Mouse (Mus musculus) limb, embryonic 10.5 days (tissue): ENCODE measurements around the gene Tfpt. TPM values are rescaled to one million over a fixed set of nuclear protein-coding genes. Genes with fewer than 3 reads are reported as not detected.
A peak's percentile ranks its signal among the peaks of the same experiment; 100 is the strongest.

Experiments used
- DNase-seq: peaks from one replicate; pipeline ENCODE4 v3.0.0-alpha.2; 2017; ENCODE audit warnings: low spot score
- H3K27ac ChIP-seq: fragments of 300-500 bp; sonication (generic); 2 replicates; pipeline ENCODE4 v1.5.1; 2016; ENCODE audit warnings: mild to moderate bottlenecking
- H3K27me3 ChIP-seq: fragments of 300-500 bp; sonication (generic); 2 replicates; pipeline ENCODE4 v1.6.1; 2016; ENCODE audit warnings: low read depth, mild to moderate bottlenecking; ENCODE audit not compliant: poor library complexity, severe bottlenecking
- H3K36me3 ChIP-seq: fragments of 300-500 bp; sonication (generic); 2 replicates; pipeline ENCODE4 v1.6.1; 2016; ENCODE audit warnings: mild to moderate bottlenecking, moderate library complexity
- H3K4me1 ChIP-seq: fragments of 300-500 bp; sonication (generic); 2 replicates; pipeline ENCODE4 v1.6.1; 2016
- H3K4me3 ChIP-seq: fragments of 300-500 bp; sonication (generic); 2 replicates; pipeline ENCODE4 v1.5.1; 2016; ENCODE audit warnings: mild to moderate bottlenecking, moderate library complexity
- H3K9me3 ChIP-seq: fragments of 300-500 bp; sonication (generic); replicated peaks from 2 replicates; pipeline ENCODE4 v1.6.1; 2016; ENCODE audit warnings: mild to moderate bottlenecking
- WGBS: fragments of 180-500 bp; shearing (Covaris S2); methylation state at CpG from one replicate; pipeline ENCODE4 v1.1.7; 2016; 5-methylcytosine and 5-hydroxymethylcytosine counted together
- polyA plus RNA-seq: library from polyadenylated mRNA; unstranded; fragments of >200 nt; fragmentation: Nextera tagmentation; extraction: Ambion mirVana; gene quantifications from 2 replicates; pipeline ENCODE4 v1.2.1, GENCODE M21; 2016

Gene Tfpt
- polyA plus RNA-seq, 1 experiment from 2014 or later: 36.0 TPM

GRCm38 (mm10) chr7:3646188-3646587 lies 16.5 kb upstream of the Tfpt start:
- 30% methylated on average over 9 of the region's 9 CpGs for WGBS
- peaks cover 32% of the 10 kb centered on the region for H3K4me1 ChIP-seq
- H3K36me3 ChIP-seq: peaks cover 55% of the 10 kb centered on the region
- no peaks in the 10 kb centered on the region for H3K27me3 ChIP-seq
- no peaks in the 10 kb centered on the region for H3K9me3 ChIP-seq
- H3K4me3 ChIP-seq: peak overlapping the region; percentile 99
- peak; percentile 35 for DNase-seq
- H3K27ac ChIP-seq: peak overlapping the region; percentile 98

GRCm38 (mm10) chr7:3645488-3646025 lies 15.8 kb upstream of the Tfpt start:
- WGBS: under 1% methylated on average over 53 of the region's 58 CpGs
- H3K36me3 ChIP-seq: peaks cover 55% of the 10 kb centered on the region

GRCm38 (mm10) chr7:3644672-3645487 lies 15.2 kb upstream of the Tfpt start, which contains the start of gene Cnot3:
Gene Cnot3, plus strand, starts transcription at chr7:3645268.
- H3K9me3 ChIP-seq: no peaks in the 10 kb centered on the region
- peaks cover 55% of the 10 kb centered on the region for H3K36me3 ChIP-seq
- DNase-seq: peak; percentile 93
- under 1% methylated on average over 58 of the region's 58 CpGs for WGBS
- H3K4me3 ChIP-seq: peak within 1 kb of the TSS; percentile 99
- no peaks in the 10 kb centered on the region for H3K27me3 ChIP-seq
- peak within 1 kb of the TSS; percentile 98 for H3K27ac ChIP-seq
- peaks cover 32% of the 10 kb centered on the region for H3K4me1 ChIP-seq

More at GRCm38 (mm10) chr7:3645488-3646025, 15.8 kb upstream of the Tfpt start:
- Histone ChIP-seq H3K4me3 (peak overlapping the region; percentile 99), H3K9me3 (no peaks in the 10 kb centered on the region), H3K27me3 (no peaks in the 10 kb centered on the region), H3K27ac (peak overlapping the region; percentile 98), H3K4me1 (peaks cover 32% of the 10 kb centered on the region)
- peak; percentile 53 for DNase-seq

GRCm38 (mm10) chr7:3644348-3644671 lies 14.6 kb upstream of the Tfpt start:
- H3K27ac ChIP-seq: 0 out of 2 replicates have a peak overlapping the region, but pooled peaks have one; percentile 98
- 1% methylated on average over 11 of the region's 11 CpGs for whole genome bisulfite sequencing
- H3K9me3 ChIP-seq: no peaks in the 10 kb centered on the region
- DNase-seq: peak; percentile 40
- H3K4me1 ChIP-seq: peaks cover 32% of the 10 kb centered on the region
- no peaks in the 10 kb centered on the region for H3K27me3 ChIP-seq
- peaks cover 56% of the 10 kb centered on the region for H3K36me3 ChIP-seq
- H3K4me3 ChIP-seq: peak overlapping the region; percentile 99

GRCm38 (mm10) chr7:3643843-3644242 lies 14.1 kb upstream of the Tfpt start:
- Histone ChIP-seq H3K27ac (no peak overlapping the region), H3K27me3 (no peaks in the 10 kb centered on the region), H3K36me3 (peaks cover 57% of the 10 kb centered on the region), H3K4me3 (peak overlapping the region; percentile 99), H3K9me3 (no peaks in the 10 kb centered on the region), H3K4me1 (peaks cover 32% of the 10 kb centered on the region)
- DNase-seq: no peak
- 29% methylated on average over 9 of the region's 9 CpGs for WGBS

- Histone ChIP-seq H3K27ac (no peak overlapping the region), H3K36me3 (peaks cover 57% of the 10 kb centered on the region), H3K27me3 (no peaks in the 10 kb centered on the region), H3K4me3 (peak overlapping the region; percentile 99; the same call in 1 of the 2 replicates), H3K4me1 (peaks cover 30% of the 10 kb centered on the region), H3K9me3 (no peaks in the 10 kb centered on the region)
- 77% methylated on average over 5 of the region's 5 CpGs for WGBS
- DNase-seq: no peak
Observed at GRCm38 (mm10) chr7:3643412-3643811, 13.7 kb upstream of the Tfpt start.

- H3K9me3 ChIP-seq: no peaks in the 10 kb centered on the region
- 58% methylated on average over 3 of the region's 3 CpGs for WGBS
- peaks cover 64% of the 10 kb centered on the region for H3K36me3 ChIP-seq
- H3K4me3 ChIP-seq: peak overlapping the region; percentile 75
- no peak for DNase-seq
- H3K27me3 ChIP-seq: no peaks in the 10 kb centered on the region
- peaks cover 17% of the 10 kb centered on the region for H3K4me1 ChIP-seq
- peak overlapping the region; percentile 85 for H3K27ac ChIP-seq
Observed at GRCm38 (mm10) chr7:3630478-3630815, 718 bp upstream of the Tfpt start.

- Histone ChIP-seq H3K27me3 (no peaks in the 10 kb centered on the region), H3K4me1 (peaks cover 17% of the 10 kb centered on the region), H3K4me3 (peak overlapping the region; percentile 75), H3K9me3 (no peaks in the 10 kb centered on the region), H3K36me3 (peaks cover 64% of the 10 kb centered on the region), H3K27ac (peak overlapping the region; percentile 85)
- WGBS: 34% methylated on average over 4 of the region's 4 CpGs
- no peak for DNase-seq
Observed at GRCm38 (mm10) chr7:3629030-3629429, 699 bp downstream of the Tfpt start.

- H3K9me3 ChIP-seq: no peaks in the 10 kb centered on the region
- DNase-seq: peak; percentile 82
- peak within 1 kb of the TSS; percentile 88 for H3K27ac ChIP-seq
- H3K36me3 ChIP-seq: peaks cover 39% of the 10 kb centered on the region
- peaks cover 7% of the 10 kb centered on the region for H3K4me1 ChIP-seq
- no peaks in the 10 kb centered on the region for H3K27me3 ChIP-seq
- 1% methylated on average over 32 of the region's 32 CpGs for WGBS
- peak within 1 kb of the TSS; percentile 81 for H3K4me3 ChIP-seq
Observed at GRCm38 (mm10) chr7:3617242-3617995, 12.3 kb downstream of the Tfpt start, which contains the start of gene Ndufa3. Gene Ndufa3, plus strand, starts transcription at chr7:3617373.

- peaks cover 7% of the 10 kb centered on the region for H3K4me1 ChIP-seq
- peak overlapping the region; percentile 81 for H3K4me3 ChIP-seq
- 45% methylated on average over 6 of the region's 6 CpGs for WGBS
- no peak overlapping the region for H3K27ac ChIP-seq
- H3K27me3 ChIP-seq: no peaks in the 10 kb centered on the region
- DNase-seq: no peak
- H3K9me3 ChIP-seq: no peaks in the 10 kb centered on the region
- H3K36me3 ChIP-seq: peaks cover 31% of the 10 kb centered on the region
Observed at GRCm38 (mm10) chr7:3616389-3617241, 13.1 kb downstream of the Tfpt start.

- H3K36me3 ChIP-seq: peaks cover 25% of the 10 kb centered on the region
- no peak within 1 kb of the TSS for H3K27ac ChIP-seq
- no peaks in the 10 kb centered on the region for H3K27me3 ChIP-seq
- H3K4me3 ChIP-seq: peak within 1 kb of the TSS; percentile 81
- no peak for DNase-seq
- 83% methylated on average over 4 of the region's 4 CpGs for WGBS
- peaks cover 7% of the 10 kb centered on the region for H3K4me1 ChIP-seq
- H3K9me3 ChIP-seq: no peaks in the 10 kb centered on the region
Observed at GRCm38 (mm10) chr7:3616057-3616388, 13.7 kb downstream of the Tfpt start, which contains the start of gene Oscar. Gene Oscar, minus strand, starts transcription at chr7:3616157.

- DNase-seq: no peak
- H3K4me3 ChIP-seq: no peak overlapping the region
- H3K27ac ChIP-seq: no peak overlapping the region
- no peaks in the 10 kb centered on the region for H3K9me3 ChIP-seq
- 84% methylated on average over 3 of the region's 3 CpGs for WGBS
- no peaks in the 10 kb centered on the region for H3K27me3 ChIP-seq
- H3K4me1 ChIP-seq: peaks cover 7% of the 10 kb centered on the region
- H3K36me3 ChIP-seq: peaks cover 5% of the 10 kb centered on the region
Observed at GRCm38 (mm10) chr7:3614021-3614420, 15.7 kb downstream of the Tfpt start.
